Mouse (Mus musculus) liver, embryonic 15.5 days (tissue): ENCODE measurements around the gene Chst11. TPM values are rescaled to one million over a fixed set of nuclear protein-coding genes. Genes with fewer than 3 reads are reported as not detected.
A peak's percentile ranks its signal among the peaks of the same experiment; 100 is the strongest.

Experiments used
- ATAC-seq: fragments of 200-750 bp; cut with Nextera tagmentation; 2 replicates; pipeline ENCODE4 v1.8.0; 2017; ENCODE audit warnings: moderate number of reproducible peaks, mild to moderate bottlenecking, moderate library complexity; ENCODE audit not compliant: insufficient read depth
- H3K27ac ChIP-seq: fragments of 300-500 bp; sonication (generic); replicated peaks from 2 replicates; pipeline ENCODE4 v1.5.1; 2015; ENCODE audit warnings: mild to moderate bottlenecking, inconsistent platforms
- H3K27me3 ChIP-seq: fragments of 300-500 bp; sonication (generic); 2 replicates; pipeline ENCODE4 v1.6.1; 2015; ENCODE audit warnings: mild to moderate bottlenecking, inconsistent platforms
- H3K36me3 ChIP-seq: fragments of 300-500 bp; sonication (generic); replicated peaks from 2 replicates; pipeline ENCODE4 v1.6.1; 2015; ENCODE audit warnings: moderate library complexity, mild to moderate bottlenecking, inconsistent platforms
- H3K4me1 ChIP-seq: fragments of 300-500 bp; sonication (generic); replicated peaks from 2 replicates; pipeline ENCODE4 v1.6.1; 2015; ENCODE audit warnings: inconsistent platforms
- H3K4me2 ChIP-seq: fragments of 300-500 bp; sonication (generic); 2 replicates; pipeline ENCODE4 v1.6.1; 2015; ENCODE audit warnings: moderate library complexity, mild to moderate bottlenecking, inconsistent platforms
- H3K4me3 ChIP-seq: fragments of 300-500 bp; sonication (generic); replicated peaks from 2 replicates; pipeline ENCODE4 v1.5.1; 2015; ENCODE audit warnings: mild to moderate bottlenecking, inconsistent platforms
- H3K9ac ChIP-seq: fragments of 300-500 bp; sonication (generic); 2 replicates; pipeline ENCODE4 v1.6.1; 2015; ENCODE audit warnings: moderate library complexity, mild to moderate bottlenecking, inconsistent platforms
- H3K9me3 ChIP-seq: fragments of 300-500 bp; sonication (generic); replicated peaks from 2 replicates; pipeline ENCODE4 v1.6.1; 2016; ENCODE audit warnings: inconsistent platforms
- WGBS: fragments of 180-500 bp; shearing (Covaris S2); methylation state at CpG from one replicate; pipeline ENCODE4 v1.1.7; 2015; ENCODE audit warnings: mixed read lengths; ENCODE audit not compliant: insufficient replicate concordance; 5-methylcytosine and 5-hydroxymethylcytosine counted together
- polyA plus RNA-seq: library from polyadenylated mRNA; unstranded; fragments of >200 nt; fragmentation: Nextera tagmentation; extraction: Ambion mirVana; gene quantifications from 2 replicates; pipeline ENCODE4 v1.2.1, GENCODE M21; 2015

Chst11 gene
- polyA plus RNA-seq, 1 experiment from 2014 or later: 1.2 TPM

- 71% methylated on average over 8 of the region's 8 CpGs for WGBS
- no peak overlapping the region for H3K9ac ChIP-seq
Observed at GRCm38 (mm10) chr10:83128435-83128834, 143.1 kb downstream of the Chst11 start.

GRCm38 (mm10) chr10:83129624-83130218 is 144.4 kb downstream of the Chst11 start:
- Histone ChIP-seq H3K9ac (no peak overlapping the region), H3K4me3 (no peak overlapping the region), H3K4me2 (no peak overlapping the region), H3K36me3 (no peaks in the 10 kb centered on the region), H3K9me3 (no peaks in the 10 kb centered on the region), H3K4me1 (no peaks in the 10 kb centered on the region), H3K27ac (no peak overlapping the region), H3K27me3 (no peaks in the 10 kb centered on the region)
- no peak for ATAC-seq
- 66% methylated on average over 8 of the region's 8 CpGs for WGBS

More at GRCm38 (mm10) chr10:83128435-83128834, 143.1 kb downstream of the Chst11 start:
- Histone ChIP-seq H3K4me1 (no peaks in the 10 kb centered on the region), H3K27ac (no peak overlapping the region), H3K9me3 (no peaks in the 10 kb centered on the region), H3K36me3 (no peaks in the 10 kb centered on the region), H3K27me3 (no peaks in the 10 kb centered on the region), H3K4me3 (no peak overlapping the region), H3K4me2 (no peak overlapping the region)
- no peak for ATAC-seq

GRCm38 (mm10) chr10:83130611-83131010 is 145.3 kb downstream of the Chst11 start:
- H3K4me2 ChIP-seq: no peak overlapping the region
- no peaks in the 10 kb centered on the region for H3K27me3 ChIP-seq
- 80% methylated on average over 8 of the region's 8 CpGs for WGBS
- H3K9me3 ChIP-seq: no peaks in the 10 kb centered on the region
- H3K27ac ChIP-seq: no peak overlapping the region
- H3K36me3 ChIP-seq: no peaks in the 10 kb centered on the region
- no peak overlapping the region for H3K4me3 ChIP-seq
- ATAC-seq: no peak
- H3K9ac ChIP-seq: no peak overlapping the region
- H3K4me1 ChIP-seq: no peaks in the 10 kb centered on the region

- Histone ChIP-seq H3K4me2 (no peak overlapping the region), H3K27ac (no peak overlapping the region), H3K9ac (no peak overlapping the region), H3K36me3 (no peaks in the 10 kb centered on the region), H3K4me3 (no peak overlapping the region), H3K9me3 (no peaks in the 10 kb centered on the region), H3K27me3 (no peaks in the 10 kb centered on the region), H3K4me1 (no peaks in the 10 kb centered on the region)
- peak; percentile 37; the same call in 1 of the 2 replicates for ATAC-seq
- 77% methylated on average over 1 of the region's 1 CpGs for WGBS
Observed at GRCm38 (mm10) chr10:83131884-83132283, 146.6 kb downstream of the Chst11 start.

- Histone ChIP-seq H3K9me3 (no peaks in the 10 kb centered on the region), H3K36me3 (no peaks in the 10 kb centered on the region), H3K4me3 (no peak overlapping the region), H3K9ac (no peak overlapping the region), H3K4me1 (no peaks in the 10 kb centered on the region), H3K4me2 (no peak overlapping the region), H3K27ac (no peak overlapping the region), H3K27me3 (no peaks in the 10 kb centered on the region)
- no peak for ATAC-seq
- WGBS: 64% methylated on average over 16 of the region's 16 CpGs
Observed at GRCm38 (mm10) chr10:83133866-83134570, 148.7 kb downstream of the Chst11 start.

- Histone ChIP-seq H3K4me3 (no peak overlapping the region), H3K27me3 (no peaks in the 10 kb centered on the region), H3K36me3 (no peaks in the 10 kb centered on the region), H3K27ac (no peak overlapping the region), H3K9ac (no peak overlapping the region), H3K4me2 (no peak overlapping the region), H3K4me1 (no peaks in the 10 kb centered on the region), H3K9me3 (no peaks in the 10 kb centered on the region)
- WGBS: 68% methylated on average over 10 of the region's 10 CpGs
- ATAC-seq: no peak
Observed at GRCm38 (mm10) chr10:83134896-83135295, 149.6 kb downstream of the Chst11 start.

GRCm38 (mm10) chr10:83135963-83136362 is 150.7 kb downstream of the Chst11 start:
- Histone ChIP-seq H3K9ac (no peak overlapping the region), H3K4me2 (no peak overlapping the region), H3K4me3 (no peak overlapping the region), H3K27me3 (no peaks in the 10 kb centered on the region), H3K27ac (no peak overlapping the region), H3K4me1 (no peaks in the 10 kb centered on the region), H3K9me3 (no peaks in the 10 kb centered on the region), H3K36me3 (no peaks in the 10 kb centered on the region)
- no peak for ATAC-seq
- WGBS: 65% methylated on average over 1 of the region's 1 CpGs

GRCm38 (mm10) chr10:83137103-83137502 is 151.8 kb downstream of the Chst11 start:
- H3K4me2 ChIP-seq: no peak overlapping the region
- no peaks in the 10 kb centered on the region for H3K9me3 ChIP-seq
- no peaks in the 10 kb centered on the region for H3K4me1 ChIP-seq
- no peak for ATAC-seq
- WGBS: 58% methylated on average over 7 of the region's 7 CpGs
- H3K4me3 ChIP-seq: no peak overlapping the region
- H3K27me3 ChIP-seq: no peaks in the 10 kb centered on the region
- H3K36me3 ChIP-seq: no peaks in the 10 kb centered on the region
- no peak overlapping the region for H3K27ac ChIP-seq
- H3K9ac ChIP-seq: no peak overlapping the region

GRCm38 (mm10) chr10:83139276-83139675 is 154.0 kb downstream of the Chst11 start:
- no peak overlapping the region for H3K4me3 ChIP-seq
- H3K9ac ChIP-seq: no peak overlapping the region
- no peaks in the 10 kb centered on the region for H3K36me3 ChIP-seq
- no peak overlapping the region for H3K27ac ChIP-seq
- ATAC-seq: no peak
- H3K27me3 ChIP-seq: no peaks in the 10 kb centered on the region
- WGBS: 88% methylated on average over 7 of the region's 7 CpGs
- no peaks in the 10 kb centered on the region for H3K9me3 ChIP-seq
- H3K4me1 ChIP-seq: no peaks in the 10 kb centered on the region
- no peak overlapping the region for H3K4me2 ChIP-seq

GRCm38 (mm10) chr10:83140258-83140936 is 155.1 kb downstream of the Chst11 start:
- ATAC-seq: no peak
- WGBS: 72% methylated on average over 16 of the region's 16 CpGs
- Histone ChIP-seq H3K27ac (no peak overlapping the region), H3K27me3 (no peaks in the 10 kb centered on the region), H3K4me1 (no peaks in the 10 kb centered on the region), H3K4me3 (no peak overlapping the region), H3K36me3 (no peaks in the 10 kb centered on the region), H3K9ac (no peak overlapping the region), H3K4me2 (no peak overlapping the region), H3K9me3 (no peaks in the 10 kb centered on the region)

- no peak for ATAC-seq
- Histone ChIP-seq H3K36me3 (no peaks in the 10 kb centered on the region), H3K4me3 (no peak overlapping the region), H3K9ac (no peak overlapping the region), H3K9me3 (no peaks in the 10 kb centered on the region), H3K4me2 (no peak overlapping the region), H3K27ac (no peak overlapping the region), H3K4me1 (no peaks in the 10 kb centered on the region), H3K27me3 (no peaks in the 10 kb centered on the region)
- WGBS: 72% methylated on average over 5 of the region's 5 CpGs
Observed at GRCm38 (mm10) chr10:83141434-83141833, 156.1 kb downstream of the Chst11 start.
